Mouse (Mus musculus) spleen, adult 2 months (tissue): ENCODE data around the gene Fcgrt.

Experiments used
- CTCF ChIP-seq: fragments of 200-500 bp; IDR thresholded peaks from 2 replicates; pipeline ENCODE4 v1.5.1; 2011; ENCODE audit warnings: mild to moderate bottlenecking, inconsistent platforms; ENCODE audit not compliant: insufficient read depth, insufficient read length, insufficient replicate concordance; ENCODE audit errors: extremely low read depth
- POLR2A ChIP-seq: fragments of 200-500 bp; IDR thresholded peaks from 2 replicates; pipeline ENCODE4 v1.6.1; 2011; ENCODE audit warnings: low read depth, low read length, inconsistent platforms

DNA sequence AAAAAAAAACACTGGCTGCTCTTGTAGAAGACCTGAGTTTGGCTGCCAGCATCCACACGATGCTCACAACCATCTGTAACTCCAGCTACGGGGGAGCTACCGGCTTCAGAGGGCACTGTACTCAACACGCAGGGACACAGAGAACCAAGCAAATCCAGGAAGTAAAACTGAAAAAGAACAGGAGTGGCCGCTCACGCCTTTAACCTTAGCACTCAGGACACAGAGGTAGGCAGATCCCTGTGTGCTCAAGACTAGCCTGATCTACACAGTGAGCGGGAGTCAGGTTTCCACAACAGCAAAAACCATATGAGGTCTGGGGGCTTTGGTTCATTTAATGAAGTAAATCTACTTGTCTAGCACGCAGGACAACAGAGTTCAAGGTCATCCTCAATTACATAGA lies 1.8 kb upstream of the Fcgrt start:
- TF ChIP-seq POLR2A = no peak
- no peak for TF ChIP-seq CTCF
